In genomic region chr4:100988231-100988799, GRCm38 (mm10) we compare ENCODE assay signal across 9 mouse cellular contexts. TPM values are rescaled to one million over a fixed set of nuclear protein-coding genes. Genes with fewer than 3 reads are reported as not detected.
DNase-seq lines count a peak whose midpoint lies in the region; ATAC-seq and TF ChIP-seq lines count a peak whose summit lies in the region.
"Had no signal": no experiment of that assay in that cellular context is flagged by ENCODE, and none has a peak within 500 bp of the region (broad histone marks: within the 10 kb centered on the region; RNA-seq: fewer than 3 reads in every experiment).

No protein-coding gene starts in this region.

- no peak overlapping the region for H3K9ac ChIP-seq in heart, embryonic 12.5 days
- no peak overlapping the region for H3K9ac ChIP-seq in heart, postnatal 0 days (replicated peaks; ENCODE audit: low read depth, low read length)
- no peak overlapping the region for H3K9ac ChIP-seq in midbrain, embryonic 16.5 days (ENCODE audit: low read depth, low read length)
- H3K9ac ChIP-seq: hindbrain, embryonic 15.5 days had no signal

- no peak for TF ChIP-seq EP300 in heart, postnatal 0 days (IDR thresholded peaks at IDR 0.05; ENCODE audit: low read depth)

- WGBS in heart, embryonic 12.5 days, result 75% methylated on average over 8 of the region's 8 CpGs
- 73% methylated on average over 8 of the region's 8 CpGs for WGBS in heart, postnatal 0 days
- 48% methylated on average over 8 of the region's 8 CpGs for WGBS in midbrain, embryonic 16.5 days
- WGBS in forebrain, embryonic 10.5 days, result 86% methylated on average over 8 of the region's 8 CpGs

- no peaks in the 10 kb centered on the region for H3K9me3 ChIP-seq in heart, embryonic 12.5 days (replicated peaks)
- no peaks in the 10 kb centered on the region for H3K9me3 ChIP-seq in heart, postnatal 0 days (replicated peaks; ENCODE audit: control insufficient read depth, low read length)
- H3K9me3 ChIP-seq in midbrain, embryonic 16.5 days (replicated peaks; ENCODE audit: control insufficient read depth, low read length, poor library complexity, severe bottlenecking), result no peaks in the 10 kb centered on the region
- no peaks in the 10 kb centered on the region for H3K9me3 ChIP-seq in forebrain, embryonic 10.5 days
- H3K9me3 ChIP-seq: hindbrain, embryonic 15.5 days had no signal

- H3K36me3 ChIP-seq in heart, embryonic 12.5 days, result peaks cover 46% of the 10 kb centered on the region
- H3K36me3 ChIP-seq in heart, postnatal 0 days (replicated peaks; ENCODE audit: control insufficient read depth, insufficient read depth, low read length), result peaks cover 50% of the 10 kb centered on the region
- H3K36me3 ChIP-seq in midbrain, embryonic 16.5 days (ENCODE audit: control insufficient read depth, insufficient read depth, low read length), result peaks cover 10% of the 10 kb centered on the region; the same call in 1 of the 2 replicates
- peaks cover 97% of the 10 kb centered on the region for H3K36me3 ChIP-seq in forebrain, embryonic 10.5 days (replicated peaks)

- H3K4me1 ChIP-seq in heart, embryonic 12.5 days (replicated peaks), result peaks cover 2% of the 10 kb centered on the region; the same call in 1 of the 2 replicates
- H3K4me1 ChIP-seq in heart, postnatal 0 days (ENCODE audit: control insufficient read depth, insufficient read depth), result no peaks in the 10 kb centered on the region
- peaks cover 7% of the 10 kb centered on the region for H3K4me1 ChIP-seq in midbrain, embryonic 16.5 days (ENCODE audit: control insufficient read depth, insufficient read depth, low read length)
- H3K4me1 ChIP-seq in forebrain, embryonic 10.5 days, result peaks cover 14% of the 10 kb centered on the region

- H3K4me2 ChIP-seq in heart, embryonic 12.5 days, result no peak overlapping the region
- H3K4me2 ChIP-seq in heart, postnatal 0 days (ENCODE audit: low read depth, low read length), result no peak overlapping the region
- no peak overlapping the region for H3K4me2 ChIP-seq in midbrain, embryonic 16.5 days (ENCODE audit: low read length)
- H3K4me2 ChIP-seq: hindbrain, embryonic 15.5 days had no signal

- no peak for ATAC-seq in heart, embryonic 12.5 days (ENCODE audit: insufficient number of reproducible peaks, low FRiP score)
- no peak for ATAC-seq in heart, postnatal 0 days (ENCODE audit: insufficient read depth, low read depth)
- peak; percentile 43; the same call in 1 of the 2 replicates for ATAC-seq in midbrain, embryonic 16.5 days

- no peak overlapping the region for H3K27ac ChIP-seq in heart, embryonic 12.5 days (ENCODE audit: poor library complexity, severe bottlenecking)
- H3K27ac ChIP-seq in heart, postnatal 0 days (ENCODE audit: low read depth), result no peak overlapping the region
- peak overlapping the region; percentile 61 for H3K27ac ChIP-seq in midbrain, embryonic 16.5 days (ENCODE audit: low read length)
- no peak overlapping the region for H3K27ac ChIP-seq in forebrain, embryonic 10.5 days
- H3K27ac ChIP-seq: hindbrain, embryonic 15.5 days had no signal

- no peak overlapping the region for H3K4me3 ChIP-seq in heart, embryonic 12.5 days
- no peak overlapping the region for H3K4me3 ChIP-seq in heart, postnatal 0 days (ENCODE audit: low read depth, low read length)
- H3K4me3 ChIP-seq in midbrain, embryonic 16.5 days (ENCODE audit: low read depth, low read length), result no peak overlapping the region
- no peak overlapping the region for H3K4me3 ChIP-seq in forebrain, embryonic 10.5 days
- H3K4me3 ChIP-seq: hindbrain, embryonic 15.5 days had no signal

- no peaks in the 10 kb centered on the region for H3K27me3 ChIP-seq in heart, embryonic 12.5 days (replicated peaks)
- no peaks in the 10 kb centered on the region for H3K27me3 ChIP-seq in heart, postnatal 0 days (ENCODE audit: control insufficient read depth, insufficient read depth, low read length)
- no peaks in the 10 kb centered on the region for H3K27me3 ChIP-seq in midbrain, embryonic 16.5 days (ENCODE audit: control insufficient read depth, insufficient read depth, low read depth, low read length)
- no peaks in the 10 kb centered on the region for H3K27me3 ChIP-seq in forebrain, embryonic 10.5 days (ENCODE audit: poor library complexity, severe bottlenecking)
- H3K27me3 ChIP-seq: hindbrain, embryonic 15.5 days had no signal

- peak; percentile 68 for DNase-seq in heart, adult 11 months
- peak; percentile 20 for DNase-seq in right cerebral cortex, adult 18-20 months
- no peak for DNase-seq in right cerebral cortex, postnatal 14 days
- DNase-seq in heart, postnatal 0 days (ENCODE audit: low spot score), result peak; percentile 38
- DNase-seq in forebrain, embryonic 10.5 days (ENCODE audit: extremely low spot score, low spot score), result no peak
- no peak for DNase-seq in cerebellum, adult 8-10 months

- TF ChIP-seq CTCF in heart, postnatal 0 days (IDR thresholded peaks at IDR 0.05; ENCODE audit: low read depth), result peak; percentile 71

RNA-seq across cellular contexts. Expression of gene Gm10577, which starts 32.2 kb away (rescaled TPM):
- polyA plus RNA-seq in heart, embryonic 12.5 days (2016; fragmentation: Nextera tagmentation; extraction: Ambion mirVana), result not detected in 2 replicates
- not detected in 2 replicates for total RNA-seq in heart, postnatal 0 days (2014; rRNA removed; ENCODE audit: low replicate concordance)
- not detected in 2 replicates for polyA plus RNA-seq in heart, postnatal 0 days (2015; fragmentation: Nextera tagmentation; extraction: Ambion mirVana)
- not detected in 2 replicates for polyA plus RNA-seq in midbrain, embryonic 16.5 days (2015; fragmentation: Nextera tagmentation; extraction: Ambion mirVana)
- not detected in 2 replicates for polyA plus RNA-seq in forebrain, embryonic 10.5 days (2016; fragmentation: Nextera tagmentation; extraction: Ambion mirVana)
- polyA plus RNA-seq: hindbrain, embryonic 15.5 days had no signal

Comparison
In these comparisons a context has a peak if more than half of its experiments do, and no peak if none do; other contexts are left out.
1. DNase-seq: peak in heart, adult 11 months (single experiment), right cerebral cortex, adult 18-20 months (single experiment) and heart, postnatal 0 days (single experiment); none in right cerebral cortex, postnatal 14 days (single experiment), forebrain, embryonic 10.5 days (single experiment) and cerebellum, adult 8-10 months (single experiment).